Mouse (Mus musculus): ENCODE data around the gene Sncg. TPM values are rescaled to one million over a fixed set of nuclear protein-coding genes. Genes with fewer than 3 reads are reported as not detected.

The Sncg gene
- total RNA-seq, 2 experiments from 2014 or later: not detected

DNA sequence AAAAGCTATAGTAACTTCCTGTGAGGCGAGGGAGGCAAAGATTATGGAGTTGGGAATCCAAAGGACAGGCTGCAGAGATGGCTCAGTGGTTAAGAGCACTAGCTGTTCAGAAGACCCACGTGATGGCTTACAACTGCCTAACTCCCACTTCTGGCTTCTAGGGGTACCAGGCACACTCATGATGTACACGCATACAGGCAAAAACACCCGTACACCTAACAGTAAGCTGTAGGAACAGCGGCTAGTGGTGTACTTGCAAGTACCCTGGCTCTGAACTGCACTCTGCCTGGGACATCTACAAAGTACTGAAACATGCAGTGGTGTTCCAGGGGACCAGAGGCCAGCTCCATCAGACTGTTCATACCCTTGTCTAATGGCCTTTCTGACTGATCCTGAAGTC is 27.5 kb downstream of the Sncg start:
- no peak for ATAC-seq (replicated peaks; ENCODE audit: low FRiP score, poor library complexity, severe bottlenecking)

DNA sequence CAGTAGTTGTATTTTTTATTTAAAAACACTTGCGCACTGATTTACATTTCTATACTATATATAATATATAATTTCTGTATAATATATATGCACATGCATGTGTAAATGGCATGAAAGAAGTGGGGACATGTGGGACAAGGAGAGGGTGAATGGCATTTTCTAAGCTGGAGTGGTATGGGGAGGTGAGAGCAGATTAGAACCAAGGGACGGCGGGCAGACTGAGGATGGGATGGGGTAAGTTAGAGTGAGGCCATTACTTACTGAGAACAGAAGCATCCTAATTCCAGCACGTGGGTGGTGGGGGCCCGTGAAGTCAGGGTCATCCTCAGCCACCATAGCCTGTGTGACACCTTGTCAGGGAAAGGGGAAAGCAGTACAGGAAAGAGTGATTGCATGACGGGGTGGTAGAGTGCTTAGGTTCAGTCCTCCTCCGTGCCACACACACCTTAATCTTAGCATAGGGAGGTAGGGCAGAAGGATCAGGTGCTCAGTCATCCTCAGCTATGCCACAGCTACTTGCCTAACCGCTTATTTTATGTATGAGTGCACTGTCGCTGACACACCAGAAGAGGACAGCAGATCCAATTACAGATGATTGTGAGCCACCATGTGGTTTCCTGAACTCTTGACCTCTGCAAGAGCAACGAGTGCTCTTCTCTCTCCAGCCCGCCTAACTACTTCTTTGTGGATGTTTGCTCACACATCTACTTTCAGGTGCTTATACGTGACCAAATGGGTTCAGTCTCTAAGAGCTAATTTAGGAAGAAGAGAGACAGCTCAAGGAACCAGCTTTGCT is 28.6 kb downstream of the Sncg start:
- ATAC-seq (replicated peaks; ENCODE audit: low FRiP score, poor library complexity, severe bottlenecking): no peak

DNA sequence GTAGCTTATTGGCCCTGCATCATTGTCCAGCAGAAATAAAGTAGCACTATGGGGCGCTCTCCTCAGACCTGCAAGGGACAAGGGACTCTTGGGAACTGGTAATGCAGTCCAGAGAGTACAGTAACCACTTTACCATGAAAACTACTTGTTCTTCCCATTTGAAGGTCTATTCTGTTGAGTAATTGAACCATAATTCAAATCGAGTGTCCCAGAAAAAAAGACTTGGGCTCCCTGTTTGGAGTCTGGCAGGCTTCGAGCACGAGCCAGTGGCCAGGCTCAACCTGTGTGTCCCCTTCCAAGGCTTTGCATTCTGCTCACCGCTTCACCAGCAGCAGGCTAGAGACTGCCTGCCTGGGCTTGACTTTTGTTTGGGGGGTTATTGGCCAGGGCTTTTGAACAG is 30.2 kb downstream of the Sncg start:
- no peak for ATAC-seq (replicated peaks; ENCODE audit: low FRiP score, poor library complexity, severe bottlenecking)

DNA sequence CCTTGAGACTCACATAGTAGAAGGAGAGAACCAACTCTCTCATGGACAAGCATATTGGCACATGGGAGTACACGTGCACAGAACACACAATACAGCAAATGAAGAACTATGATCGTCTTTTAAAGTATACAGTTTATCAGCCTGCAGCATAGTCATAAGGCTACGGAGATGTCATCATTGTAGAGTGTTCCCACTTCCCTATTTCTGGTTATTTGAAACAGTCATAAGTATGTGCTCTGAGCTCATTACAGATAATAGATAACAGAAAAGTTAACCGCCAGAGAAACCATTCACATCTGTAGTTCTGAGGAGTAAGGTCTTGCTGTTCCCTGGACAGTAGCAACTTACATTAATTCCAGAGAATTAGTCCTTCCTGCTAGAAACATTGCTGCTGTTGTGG is 31.5 kb downstream of the Sncg start:
- ATAC-seq (replicated peaks; ENCODE audit: low FRiP score, poor library complexity, severe bottlenecking): no peak

DNA sequence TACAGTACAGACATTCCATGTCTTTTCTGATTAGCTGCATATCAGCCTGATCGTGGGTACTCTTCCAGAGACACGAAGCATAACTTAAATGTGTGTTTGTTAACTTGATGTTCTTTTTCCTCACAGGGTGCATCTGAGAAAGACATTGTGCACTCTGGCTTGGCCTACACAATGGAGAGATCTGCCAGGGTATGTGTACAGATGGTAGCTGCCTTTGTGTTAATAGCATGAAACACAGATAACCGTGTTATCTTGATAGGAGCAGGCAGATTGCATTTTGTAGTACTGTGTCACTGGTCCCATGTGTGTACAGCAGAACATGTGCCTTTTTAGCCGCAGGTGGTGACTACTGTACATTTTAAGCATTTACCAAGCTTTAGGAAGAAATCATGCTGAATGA is 32.6 kb downstream of the Sncg start:
- no peak for ATAC-seq (replicated peaks; ENCODE audit: low FRiP score, poor library complexity, severe bottlenecking)

DNA sequence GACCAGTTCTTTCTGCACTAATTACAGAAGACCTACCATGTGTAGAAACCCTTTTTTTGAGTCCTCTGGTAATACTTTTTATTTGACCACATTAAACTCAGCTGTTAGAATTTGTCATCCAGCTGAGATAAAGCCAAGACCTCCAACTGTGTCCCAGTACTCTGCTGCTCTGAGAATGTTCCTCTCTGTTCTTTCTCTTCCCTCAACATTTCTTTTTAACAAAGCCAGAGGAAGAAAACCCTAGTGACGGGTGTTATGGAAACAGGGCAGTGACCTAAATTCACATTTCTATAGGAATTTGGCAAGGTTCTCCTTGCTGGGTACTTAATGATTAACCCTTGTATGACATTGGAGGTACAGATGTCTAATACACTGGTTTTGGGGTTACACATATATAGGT is 35.1 kb downstream of the Sncg start:
- ATAC-seq (replicated peaks; ENCODE audit: low FRiP score, poor library complexity, severe bottlenecking): no peak

DNA sequence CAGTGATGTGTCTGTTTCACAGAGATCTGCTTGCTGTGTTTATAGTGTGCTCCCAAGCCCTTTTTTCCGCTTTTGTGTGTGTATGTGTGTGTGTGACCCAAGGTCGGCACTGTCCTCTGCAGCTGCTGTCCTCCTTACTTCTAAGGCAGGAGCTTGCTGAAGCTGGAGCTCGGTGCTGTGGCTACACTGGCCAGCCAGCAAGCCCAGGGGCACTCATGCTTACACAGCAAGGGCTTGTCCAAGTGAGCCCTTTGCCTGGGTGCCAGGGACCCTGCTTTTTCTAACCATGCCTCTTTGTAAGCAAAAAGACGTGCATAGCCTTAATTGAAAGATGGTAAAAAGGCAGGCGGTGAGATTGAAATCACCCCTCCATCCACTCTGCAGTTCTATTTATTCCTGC is 42.1 kb downstream of the Sncg start:
- no peak for ATAC-seq (replicated peaks; ENCODE audit: low FRiP score, poor library complexity, severe bottlenecking)

DNA sequence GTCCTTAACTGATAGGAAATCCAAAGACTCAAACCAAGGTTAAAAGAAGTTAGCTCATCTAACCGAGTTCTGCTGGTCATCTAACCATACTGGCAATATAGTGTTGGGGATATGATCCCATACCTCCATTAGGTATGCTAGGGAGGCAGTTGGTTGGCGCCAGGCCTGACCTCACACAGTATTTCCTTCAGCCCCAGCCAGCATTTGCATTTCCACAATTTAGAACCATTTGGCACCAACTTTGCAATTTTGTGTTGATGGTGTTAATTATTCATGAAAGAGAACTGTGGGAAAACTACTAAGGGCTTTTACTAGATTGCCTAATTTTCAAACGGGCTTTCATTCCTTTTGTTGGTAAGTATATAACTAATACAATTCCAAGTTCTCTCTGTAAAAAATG is 42.7 kb downstream of the Sncg start:
- no peak for ATAC-seq (replicated peaks; ENCODE audit: low FRiP score, poor library complexity, severe bottlenecking)

DNA sequence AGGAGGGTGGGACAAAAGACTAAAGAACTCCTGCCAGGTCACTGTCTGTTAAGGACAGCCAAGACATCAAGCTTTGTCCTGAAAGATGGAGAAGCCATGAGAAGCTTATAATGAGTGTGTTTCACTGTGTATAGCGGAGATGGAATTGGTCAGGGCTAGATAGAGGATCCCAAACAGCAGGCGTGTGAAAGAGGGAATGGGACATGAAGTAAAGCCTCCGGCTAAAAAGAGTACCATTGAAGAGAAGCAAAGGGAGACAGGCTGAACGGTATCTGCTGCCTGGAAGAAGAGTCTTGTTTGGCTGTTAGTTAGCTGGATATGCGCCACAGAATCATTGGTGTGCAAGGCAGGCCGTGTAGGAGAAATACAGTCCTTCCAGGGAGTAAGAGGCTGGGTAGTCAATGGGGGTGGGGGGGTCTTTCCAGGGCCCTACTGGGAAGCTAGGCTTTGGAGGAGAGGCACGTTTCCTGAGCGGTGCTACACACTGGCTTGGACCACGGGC is 43.9 kb downstream of the Sncg start:
- no peak for ATAC-seq (replicated peaks; ENCODE audit: low FRiP score, poor library complexity, severe bottlenecking)

DNA sequence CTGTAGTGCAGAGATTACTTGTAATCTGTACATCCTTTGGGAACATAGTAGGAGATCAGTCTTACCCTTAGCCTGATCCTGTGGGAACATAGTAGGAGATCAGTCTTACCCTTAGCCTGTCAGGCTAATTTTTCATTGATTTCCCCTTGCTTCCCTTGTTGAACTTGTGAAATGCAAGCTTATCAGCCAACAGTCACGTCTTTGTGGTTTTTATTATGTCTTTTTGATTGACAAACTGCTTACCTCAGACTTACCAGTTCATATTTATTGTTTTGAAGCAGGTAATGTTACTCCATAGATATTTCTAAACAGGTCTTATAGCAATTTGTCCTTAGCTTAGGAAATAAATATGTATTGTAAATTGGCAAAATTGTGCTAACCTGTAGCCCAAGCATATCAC is 47.0 kb downstream of the Sncg start:
- no peak for ATAC-seq (replicated peaks; ENCODE audit: low FRiP score, poor library complexity, severe bottlenecking)

DNA sequence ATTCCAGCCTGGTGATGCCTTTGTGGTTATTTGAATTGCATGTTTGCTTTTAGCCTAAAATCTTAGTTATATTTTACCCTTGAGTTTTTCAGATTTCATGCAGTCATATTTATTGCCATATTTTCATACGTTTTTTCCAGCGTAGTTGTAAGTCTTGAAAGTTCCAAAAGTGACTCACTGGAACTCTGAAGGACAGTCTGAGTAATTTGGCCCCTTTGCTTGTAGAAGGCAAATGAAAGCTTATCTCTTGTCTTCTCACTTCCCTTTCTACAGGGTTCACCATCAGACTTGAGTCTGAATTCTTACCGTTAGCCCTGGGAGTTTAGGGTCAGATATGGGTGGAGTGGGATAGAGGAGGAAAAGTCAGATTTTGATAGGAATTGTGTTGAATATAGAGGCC is 48.0 kb downstream of the Sncg start:
- ATAC-seq (replicated peaks; ENCODE audit: low FRiP score, poor library complexity, severe bottlenecking): no peak

DNA sequence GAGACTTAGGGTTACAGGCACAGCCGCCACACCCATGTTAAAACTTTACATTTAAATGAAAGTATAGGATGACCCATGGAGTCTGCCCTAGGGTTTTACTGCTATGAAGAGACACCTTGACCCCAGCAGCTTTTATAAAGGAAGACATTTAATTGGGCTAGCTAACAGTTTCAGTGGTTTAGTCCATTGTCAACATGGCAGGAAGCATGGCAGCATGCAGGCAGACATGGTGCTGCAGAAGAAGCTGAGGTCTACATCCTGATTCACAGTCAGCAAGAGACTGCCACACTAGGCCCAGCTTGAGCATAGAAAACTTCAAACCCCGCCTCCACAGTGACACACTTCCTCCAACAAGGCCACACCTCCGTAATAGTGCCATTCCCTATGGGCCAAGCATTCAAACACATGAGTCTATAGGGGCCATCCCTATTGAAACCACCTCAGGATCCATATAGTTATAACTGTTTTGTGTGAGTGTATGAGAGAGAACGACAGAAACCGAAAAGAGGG is 51.0 kb downstream of the Sncg start:
- no peak for ATAC-seq (replicated peaks; ENCODE audit: low FRiP score, poor library complexity, severe bottlenecking)

Other genes with a start within 250 kb of the Sncg start
- not detected in 2 replicates for gene Npy4r, start 222.3 kb downstream of the Sncg start, total RNA-seq (2015; ENCODE audit: low replicate concordance)
- not detected in 2 replicates for gene Npy4r, start 222.3 kb downstream of the Sncg start, total RNA-seq (2017; ENCODE audit: low replicate concordance)
- not detected in 2 replicates for gene Gprin2, start 173.1 kb downstream of the Sncg start, total RNA-seq (2015; ENCODE audit: low replicate concordance)
- not detected in 2 replicates for gene Gprin2, start 173.1 kb downstream of the Sncg start, total RNA-seq (2017; ENCODE audit: low replicate concordance)
- gene Syt15, start 155.2 kb downstream of the Sncg start, total RNA-seq (2015; ENCODE audit: low replicate concordance): not detected in 2 replicates
- not detected in 2 replicates for gene Syt15, start 155.2 kb downstream of the Sncg start, total RNA-seq (2017; ENCODE audit: low replicate concordance)
- 3.8 and 5.2 TPM in 2 replicates for gene Shld2, start 64.3 kb downstream of the Sncg start, total RNA-seq (2015; ENCODE audit: low replicate concordance)
- 1.4 and 3.3 TPM in 2 replicates for gene Shld2, start 64.3 kb downstream of the Sncg start, total RNA-seq (2017; ENCODE audit: low replicate concordance)
- gene Glud1, start 64.1 kb downstream of the Sncg start, total RNA-seq (2015; ENCODE audit: low replicate concordance): 35.7 and 65.6 TPM in 2 replicates
- 24.5 and 55.2 TPM in 2 replicates for gene Glud1, start 64.1 kb downstream of the Sncg start, total RNA-seq (2017; ENCODE audit: low replicate concordance)
- gene Fam25c, start 19.4 kb downstream of the Sncg start, total RNA-seq (2015; ENCODE audit: low replicate concordance): not detected in 2 replicates
- not detected in 2 replicates for gene Fam25c, start 19.4 kb downstream of the Sncg start, total RNA-seq (2017; ENCODE audit: low replicate concordance)
- not detected in 2 replicates for gene Mmrn2, start 676 bp upstream of the Sncg start, total RNA-seq (2015; ENCODE audit: low replicate concordance)
- not detected in 2 replicates for gene Mmrn2, start 676 bp upstream of the Sncg start, total RNA-seq (2017; ENCODE audit: low replicate concordance)
- 0.21 and 1.2 TPM in 2 replicates for gene Bmpr1a, start 128.6 kb upstream of the Sncg start, total RNA-seq (2015; ENCODE audit: low replicate concordance)
- 0.42 and 0.77 TPM in 2 replicates for gene Bmpr1a, start 128.6 kb upstream of the Sncg start, total RNA-seq (2017; ENCODE audit: low replicate concordance)
- not detected in 2 replicates for gene 9230112D13Rik, start 148.0 kb upstream of the Sncg start, total RNA-seq (2015; ENCODE audit: low replicate concordance)
- gene 9230112D13Rik, start 148.0 kb upstream of the Sncg start, total RNA-seq (2017; ENCODE audit: low replicate concordance): not detected in 2 replicates
- not detected in 2 replicates for gene Ldb3, start 213.9 kb upstream of the Sncg start, total RNA-seq (2015; ENCODE audit: low replicate concordance)
- gene Ldb3, start 213.9 kb upstream of the Sncg start, total RNA-seq (2017; ENCODE audit: low replicate concordance): not detected in 2 replicates
- not detected in 2 replicates for gene Opn4, start 225.4 kb upstream of the Sncg start, total RNA-seq (2015; ENCODE audit: low replicate concordance)
- not detected in 2 replicates for gene Opn4, start 225.4 kb upstream of the Sncg start, total RNA-seq (2017; ENCODE audit: low replicate concordance)